Comparison of ENCODE assay signal across 13 mouse cellular contexts in the genomic region with DNA sequence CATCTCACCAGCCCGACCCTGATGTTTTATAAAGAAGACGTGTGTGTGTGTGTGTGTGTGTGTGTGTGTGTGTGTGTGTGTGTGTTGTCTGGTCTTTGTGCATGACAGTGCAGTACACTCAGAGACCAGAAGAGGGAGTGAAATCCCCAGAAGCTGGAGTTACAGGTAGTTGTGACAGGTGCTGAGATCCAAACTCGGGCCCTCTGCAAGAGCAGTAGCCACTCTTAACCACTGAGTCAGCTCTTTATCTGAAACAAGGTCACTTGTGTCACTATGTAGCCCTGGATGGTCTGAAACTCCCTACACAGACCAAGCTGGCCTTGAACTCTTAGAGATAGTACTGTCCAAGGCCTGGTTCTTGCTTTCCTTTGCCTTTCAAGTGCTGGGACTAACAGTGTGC. TPM values are rescaled to one million over a fixed set of nuclear protein-coding genes. Genes with fewer than 3 reads are reported as not detected.
DNase-seq lines count a peak whose midpoint lies in the region; ATAC-seq and TF ChIP-seq lines count a peak whose summit lies in the region.
"Had no signal": no experiment of that assay in that cellular context is flagged by ENCODE, and none has a peak within 500 bp of the region (broad histone marks: within the 10 kb centered on the region; RNA-seq: fewer than 3 reads in every experiment).

No protein-coding gene starts in this region.

- H3K36me3 ChIP-seq in heart, adult 2 months (ENCODE audit: control insufficient read depth, insufficient read depth, low read length) = peaks cover 42% of the 10 kb centered on the region
- peaks cover 60% of the 10 kb centered on the region for H3K36me3 ChIP-seq in limb, embryonic 15.5 days
- H3K36me3 ChIP-seq in limb, embryonic 10.5 days = peaks cover 60% of the 10 kb centered on the region
- peaks cover 15% of the 10 kb centered on the region; the same call in 1 of the 2 replicates for H3K36me3 ChIP-seq in ES-E14 (ENCODE audit: control insufficient read depth, insufficient read depth, low read length, poor library complexity, severe bottlenecking)

- no peaks in the 10 kb centered on the region for H3K9me3 ChIP-seq in limb, embryonic 15.5 days
- H3K9me3 ChIP-seq in limb, embryonic 10.5 days (replicated peaks) = no peaks in the 10 kb centered on the region
- no peaks in the 10 kb centered on the region for H3K9me3 ChIP-seq in ES-E14 (ENCODE audit: control insufficient read depth, insufficient read depth, low read depth, low read length)
- H3K9me3 ChIP-seq: forebrain, embryonic 10.5 days; liver, embryonic 13.5 days; neural tube, embryonic 15.5 days had no signal

- H3K27me3 ChIP-seq in heart, adult 2 months (ENCODE audit: control insufficient read depth, insufficient read depth, low read length) = no peaks in the 10 kb centered on the region
- no peaks in the 10 kb centered on the region for H3K27me3 ChIP-seq in limb, embryonic 15.5 days
- no peaks in the 10 kb centered on the region; the same call in 1 of the 2 replicates for H3K27me3 ChIP-seq in limb, embryonic 10.5 days (ENCODE audit: low read depth, poor library complexity, severe bottlenecking)
- H3K27me3 ChIP-seq: neural tube, embryonic 15.5 days had no signal

- TF ChIP-seq POLR2A in heart, adult 2 months (IDR thresholded peaks at IDR 0.05; ENCODE audit: insufficient read depth, low read depth, low read length) = no peak

- 91% methylated on average over 3 of the region's 3 CpGs for WGBS in heart, adult 2 months
- WGBS in limb, embryonic 15.5 days = 88% methylated on average over 3 of the region's 3 CpGs
- WGBS in limb, embryonic 10.5 days = 90% methylated on average over 3 of the region's 3 CpGs

- peak overlapping the region; percentile 78 for H3K27ac ChIP-seq in heart, adult 2 months
- peak overlapping the region; percentile 78; the same call in 1 of the 2 replicates for H3K27ac ChIP-seq in limb, embryonic 15.5 days
- H3K27ac ChIP-seq in limb, embryonic 10.5 days = no peak overlapping the region
- H3K27ac ChIP-seq in ES-E14 (ENCODE audit: insufficient read depth, low read depth, low read length, poor library complexity, severe bottlenecking) = no peak overlapping the region
- H3K27ac ChIP-seq: forebrain, embryonic 10.5 days; liver, embryonic 13.5 days; neural tube, embryonic 15.5 days had no signal

- ATAC-seq in limb, embryonic 15.5 days (ENCODE audit: insufficient number of reproducible peaks, low FRiP score, low TSS enrichment, low read depth) = no peak
- ATAC-seq: hindbrain, embryonic 16.5 days had no signal

- TF ChIP-seq CTCF in heart, adult 2 months (IDR thresholded peaks at IDR 0.05) = peak; percentile 30

- peaks cover 34% of the 10 kb centered on the region for H3K4me1 ChIP-seq in heart, adult 2 months (ENCODE audit: control insufficient read depth, insufficient read depth, low read length)
- peaks cover 69% of the 10 kb centered on the region for H3K4me1 ChIP-seq in limb, embryonic 15.5 days
- peaks cover 52% of the 10 kb centered on the region for H3K4me1 ChIP-seq in limb, embryonic 10.5 days
- peaks cover 3 to 17% of the 10 kb centered on the region in 2 experiments; a peak in 2 of 4 replicates for H3K4me1 ChIP-seq in ES-E14 (ENCODE audit: control insufficient read depth in 2 of 2, insufficient read depth in 2 of 2, low read length in 2 of 2, poor library complexity in 1 of 2)

- no peak overlapping the region for H3K4me3 ChIP-seq in heart, adult 2 months
- no peak overlapping the region for H3K4me3 ChIP-seq in limb, embryonic 15.5 days
- no peak overlapping the region for H3K4me3 ChIP-seq in limb, embryonic 10.5 days
- H3K4me3 ChIP-seq in ES-E14 (ENCODE audit: insufficient read depth in 1 of 2, low read depth in 1 of 2, low read length in 2 of 2, poor library complexity in 1 of 2, severe bottlenecking in 1 of 2) = no peak overlapping the region
- H3K4me3 ChIP-seq: forebrain, embryonic 10.5 days; liver, embryonic 13.5 days; neural tube, embryonic 15.5 days had no signal

- no peak for DNase-seq in heart, adult 2 months
- no peak for DNase-seq in heart, adult 8-10 months (ENCODE audit: low spot score)
- DNase-seq in limb, embryonic 10.5 days (ENCODE audit: low spot score) = no peak
- DNase-seq in ES-E14 (ENCODE audit: low read depth, low spot score) = no peak
- DNase-seq in naive thymus-derived CD4-positive, alpha-beta T cell, adult 2 months (ENCODE audit: low read depth) = peak; percentile 38
- DNase-seq in embryo, embryonic 9.5 days (ENCODE audit: extremely low spot score) = no peak
- DNase-seq: cerebellum, adult 2 months; liver, embryonic 13.5 days; thymus, postnatal 14 days had no signal

- peaks cover 5% of the 10 kb centered on the region; the same call in 1 of the 2 replicates for H3K79me2 ChIP-seq in heart, adult 2 months (replicated peaks; ENCODE audit: control insufficient read depth, insufficient read depth, low read length)

- no peak overlapping the region for H3K4me2 ChIP-seq in limb, embryonic 15.5 days
- H3K4me2 ChIP-seq: liver, embryonic 13.5 days; neural tube, embryonic 15.5 days had no signal

- no peak overlapping the region for H3K9ac ChIP-seq in heart, adult 2 months (ENCODE audit: low read depth, low read length)
- no peak overlapping the region for H3K9ac ChIP-seq in limb, embryonic 15.5 days
- no peak overlapping the region for H3K9ac ChIP-seq in ES-E14 (ENCODE audit: insufficient read depth, low read depth, low read length, poor library complexity, severe bottlenecking)
- H3K9ac ChIP-seq: liver, embryonic 13.5 days; neural tube, embryonic 15.5 days had no signal

- no peak for TF ChIP-seq EP300 in heart, adult 2 months (IDR thresholded peaks at IDR 0.05; ENCODE audit: insufficient read depth, low read depth, low read length)

- intact Hi-C loops in heart, adult 2 months (cut with DNase I) = no loop called here

- in situ Hi-C loops in ES-E14 (cut with MboI; ENCODE audit: low sequenced_read_pairs in 2 of 2, unreplicated experiment in 2 of 2) = no loop called here

TF ChIP-seq in ES-E14, 5 proteins besides CTCF, POLR2A, EP300 and RAD21:
- no peak for TF ChIP-seq ZC3H11A (IDR thresholded peaks at IDR 0.05; ENCODE audit: borderline replicate concordance, low read depth, low read length)
- TF ChIP-seq MAFK (IDR thresholded peaks at IDR 0.05; ENCODE audit: insufficient read depth, low read depth, low read length) = peak; percentile 61; the same call in 1 of the 2 replicates

RNA-seq across cellular contexts. Expression of gene Nanos3, which starts 21.6 kb away (rescaled TPM):
- total RNA-seq in heart, adult 2 months (2021) = 1 to 10 TPM in 1 of 2 experiments, not detected in 1; 1.9 TPM
- polyA plus RNA-seq in heart, adult 2 months (2012; rRNA removed) = 0.61 TPM in 1 of 2 replicates, not detected in the other
- total RNA-seq in heart, adult 8-10 months (2022) = 1 to 10 TPM in 3 of 4 experiments, under 1 TPM in 1; 0.98 to 1.7 (median 1.5) TPM
- polyA plus RNA-seq in limb, embryonic 15.5 days (2015; fragmentation: Nextera tagmentation; extraction: Ambion mirVana) = 1.8 and 3.0 TPM in 2 replicates
- 3.1 and 3.2 TPM in 2 replicates for polyA plus RNA-seq in limb, embryonic 10.5 days (2016; fragmentation: Nextera tagmentation; extraction: Ambion mirVana)
- 7.0 and 9.9 TPM in 2 replicates for total RNA-seq in ES-E14 (2012; rRNA removed)

RNA-seq across cellular contexts. Expression of gene Zswim4, which starts 30.2 kb away (rescaled TPM):
- total RNA-seq in heart, adult 2 months (2021) = 1 to 10 TPM; 6.8 to 8.2 TPM
- polyA plus RNA-seq in heart, adult 2 months (2012; rRNA removed) = 7.6 and 10.4 TPM in 2 replicates
- total RNA-seq in heart, adult 8-10 months (2022) = 1 to 10 TPM; 6.6 to 8.0 (median 7.2) TPM
- polyA plus RNA-seq in limb, embryonic 15.5 days (2015; fragmentation: Nextera tagmentation; extraction: Ambion mirVana) = 13.5 and 15.1 TPM in 2 replicates
- polyA plus RNA-seq in limb, embryonic 10.5 days (2016; fragmentation: Nextera tagmentation; extraction: Ambion mirVana) = 40.1 and 44.4 TPM in 2 replicates
- 22.1 and 24.6 TPM in 2 replicates for total RNA-seq in ES-E14 (2012; rRNA removed)

RNA-seq across cellular contexts. Expression of gene D8Ertd738e, which starts 42.9 kb away (rescaled TPM):
- 100 to 1,000 TPM; 206 to 249 TPM for total RNA-seq in heart, adult 2 months (2021)
- polyA plus RNA-seq in heart, adult 2 months (2012; rRNA removed) = 144 and 158 TPM in 2 replicates
- 100 to 1,000 TPM; 165 to 232 (median 189) TPM for total RNA-seq in heart, adult 8-10 months (2022)
- polyA plus RNA-seq in limb, embryonic 15.5 days (2015; fragmentation: Nextera tagmentation; extraction: Ambion mirVana) = 309 and 325 TPM in 2 replicates
- polyA plus RNA-seq in limb, embryonic 10.5 days (2016; fragmentation: Nextera tagmentation; extraction: Ambion mirVana) = 420 and 449 TPM in 2 replicates
- 148 and 181 TPM in 2 replicates for total RNA-seq in ES-E14 (2012; rRNA removed)

RNA-seq across cellular contexts. Expression of gene Mri1, which starts 50.5 kb away (rescaled TPM):
- 10 to 100 TPM; 10.8 to 12.0 TPM for total RNA-seq in heart, adult 2 months (2021)
- polyA plus RNA-seq in heart, adult 2 months (2012; rRNA removed) = 13.6 and 20.8 TPM in 2 replicates
- 10 to 100 TPM; 10.5 to 15.0 (median 12.5) TPM for total RNA-seq in heart, adult 8-10 months (2022)
- polyA plus RNA-seq in limb, embryonic 15.5 days (2015; fragmentation: Nextera tagmentation; extraction: Ambion mirVana) = 62.0 and 65.5 TPM in 2 replicates
- polyA plus RNA-seq in limb, embryonic 10.5 days (2016; fragmentation: Nextera tagmentation; extraction: Ambion mirVana) = 75.0 and 83.0 TPM in 2 replicates
- 32.7 and 55.6 TPM in 2 replicates for total RNA-seq in ES-E14 (2012; rRNA removed)

RNA-seq across cellular contexts. Expression of gene 4930432K21Rik, which starts 58.8 kb away (rescaled TPM):
- under 1 TPM; 0.26 to 0.30 TPM for total RNA-seq in heart, adult 2 months (2021)
- polyA plus RNA-seq in heart, adult 2 months (2012; rRNA removed) = 0.29 and 0.55 TPM in 2 replicates
- total RNA-seq in heart, adult 8-10 months (2022) = 1 to 10 TPM in 1 of 4 experiments, under 1 TPM in 3; 0.17 to 1.2 (median 0.31) TPM
- 1.1 and 1.3 TPM in 2 replicates for polyA plus RNA-seq in limb, embryonic 15.5 days (2015; fragmentation: Nextera tagmentation; extraction: Ambion mirVana)
- 1.5 and 2.3 TPM in 2 replicates for polyA plus RNA-seq in limb, embryonic 10.5 days (2016; fragmentation: Nextera tagmentation; extraction: Ambion mirVana)
- total RNA-seq in ES-E14 (2012; rRNA removed) = 4.9 TPM in 2 replicates

Comparison
In these comparisons a context has a peak if more than half of its experiments do, and no peak if none do; other contexts are left out.
1. H3K27ac ChIP-seq: peak in heart, adult 2 months (single experiment) and limb, embryonic 15.5 days (single experiment); none in limb, embryonic 10.5 days (single experiment) and ES-E14 (single experiment).